Mouse (Mus musculus): ENCODE data around the gene Eif3b.

The Eif3b gene

GRCm38 (mm10) chr5:140418489-140419441, at the start of gene Eif3b:
Gene Eif3b, plus strand, starts transcription at chr5:140419328.
- DNase-seq (ENCODE audit: low spot score in 2 of 2): peak; percentile 82

DNA sequence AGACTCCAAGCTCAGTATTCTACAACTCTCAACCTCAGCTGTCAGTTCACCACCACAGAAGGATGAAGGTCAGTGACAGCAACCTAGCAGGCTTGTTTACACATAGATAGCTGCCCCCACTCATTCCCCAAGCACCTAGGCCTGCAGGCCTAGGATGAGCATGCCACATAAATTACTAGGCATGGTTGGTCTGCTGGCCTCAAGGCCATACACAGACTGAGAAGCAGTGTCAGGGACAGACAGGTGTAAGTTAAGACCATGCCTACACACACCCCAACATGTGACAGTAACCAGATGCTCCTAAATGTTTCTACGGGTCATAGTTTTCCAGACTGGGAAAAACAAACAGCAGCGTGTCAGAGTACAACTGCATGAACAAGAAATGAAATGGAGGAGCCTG, 49.7 kb upstream of the Eif3b start:
- DNase-seq (ENCODE audit: low spot score in 2 of 2): no peak

- no peak for DNase-seq (ENCODE audit: low spot score in 2 of 2)
Observed at GRCm38 (mm10) chr5:140370446-140371254, 48.5 kb upstream of the Eif3b start.

DNA sequence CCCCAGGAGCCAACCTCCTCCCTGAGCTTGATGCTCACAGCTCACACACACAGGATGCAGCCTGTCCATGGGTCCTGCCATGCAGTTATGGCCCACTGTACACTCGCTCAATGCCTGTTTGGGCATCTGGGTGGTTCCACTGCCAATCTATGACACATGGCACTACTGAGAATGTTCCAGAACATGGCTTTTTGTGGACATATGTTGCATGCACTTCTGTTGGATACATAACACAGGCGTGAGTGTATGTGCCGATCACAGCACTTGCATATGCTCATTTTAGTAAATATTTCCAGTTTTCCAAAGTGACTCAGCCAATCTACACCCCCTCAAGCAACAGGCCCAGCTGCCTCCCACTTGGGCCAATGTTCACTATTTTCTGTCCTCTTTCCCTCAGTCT, 47.5 kb upstream of the Eif3b start:
- no peak for DNase-seq (ENCODE audit: low spot score in 2 of 2)

DNA sequence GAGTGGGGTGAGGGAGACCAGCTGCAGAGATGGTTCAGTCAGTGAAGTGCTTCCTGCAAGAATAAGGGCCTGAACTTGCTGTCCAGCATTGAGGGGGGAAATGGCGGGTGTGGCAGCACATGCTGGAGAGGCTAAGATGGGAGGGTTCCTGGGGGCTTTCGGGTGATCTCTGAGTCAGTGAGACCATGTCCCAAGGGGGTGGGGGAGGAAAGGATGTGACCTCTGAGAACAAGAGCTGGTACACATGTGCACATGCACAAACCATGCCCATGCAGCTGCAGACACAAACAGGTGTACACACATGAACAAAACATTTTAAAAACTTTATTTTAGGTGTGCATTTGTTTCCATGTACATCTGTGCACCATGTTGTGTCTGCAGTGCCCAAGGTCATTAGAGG, 45.4 kb upstream of the Eif3b start:
- no peak for DNase-seq (ENCODE audit: low spot score in 2 of 2)

- DNase-seq (ENCODE audit: low spot score in 2 of 2): no peak
Observed at GRCm38 (mm10) chr5:140374226-140374625, 44.9 kb upstream of the Eif3b start.

DNA sequence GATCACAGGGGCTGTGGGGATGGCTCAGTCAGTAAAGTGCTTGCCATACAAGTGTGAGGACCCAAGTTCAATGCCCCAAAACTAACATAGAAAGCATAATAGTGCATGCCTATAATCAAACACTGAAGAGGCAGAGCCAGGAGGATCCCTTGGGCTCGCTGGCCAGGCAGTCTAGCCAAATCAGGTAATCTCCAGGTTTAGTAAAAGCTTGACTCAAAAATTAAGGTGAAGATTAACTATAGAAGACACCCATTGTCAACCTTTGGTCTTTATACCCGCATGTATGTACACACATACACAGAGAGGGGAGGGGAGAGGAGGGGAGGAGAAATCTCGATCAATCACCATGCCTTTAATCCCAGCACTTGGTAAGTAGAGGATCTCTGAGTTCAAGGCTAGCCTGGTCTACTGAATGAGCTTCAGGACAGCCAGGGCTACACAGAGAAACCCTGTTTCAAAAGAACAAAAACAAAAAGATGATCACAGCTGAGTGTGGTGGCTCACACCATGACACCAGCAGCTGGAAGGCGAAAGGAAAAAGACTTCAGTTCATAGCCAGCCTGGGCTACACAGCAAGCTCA, 43.8 kb upstream of the Eif3b start:
- DNase-seq (ENCODE audit: low spot score in 2 of 2): no peak

GRCm38 (mm10) chr5:140378121-140378853, 40.8 kb upstream of the Eif3b start:
- DNase-seq (ENCODE audit: low spot score in 2 of 2): no peak

GRCm38 (mm10) chr5:140379299-140379698, 39.8 kb upstream of the Eif3b start:
- no peak for DNase-seq (ENCODE audit: low spot score in 2 of 2)

GRCm38 (mm10) chr5:140381156-140381555, 38.0 kb upstream of the Eif3b start:
- no peak for DNase-seq (ENCODE audit: low spot score in 2 of 2)

- no peak for DNase-seq (ENCODE audit: low spot score in 2 of 2)
Observed at GRCm38 (mm10) chr5:140382688-140383087, 36.4 kb upstream of the Eif3b start.

- DNase-seq (ENCODE audit: low spot score in 2 of 2): no peak
Observed at GRCm38 (mm10) chr5:140383559-140383958, 35.6 kb upstream of the Eif3b start.

- no peak for DNase-seq (ENCODE audit: low spot score in 2 of 2)
Observed at GRCm38 (mm10) chr5:140384462-140384861, 34.7 kb upstream of the Eif3b start.

GRCm38 (mm10) chr5:140387236-140387635, 31.9 kb upstream of the Eif3b start:
- DNase-seq (ENCODE audit: low spot score in 2 of 2): no peak

- DNase-seq (ENCODE audit: low spot score in 2 of 2): no peak
Observed at GRCm38 (mm10) chr5:140387816-140388510, 31.2 kb upstream of the Eif3b start.

DNA sequence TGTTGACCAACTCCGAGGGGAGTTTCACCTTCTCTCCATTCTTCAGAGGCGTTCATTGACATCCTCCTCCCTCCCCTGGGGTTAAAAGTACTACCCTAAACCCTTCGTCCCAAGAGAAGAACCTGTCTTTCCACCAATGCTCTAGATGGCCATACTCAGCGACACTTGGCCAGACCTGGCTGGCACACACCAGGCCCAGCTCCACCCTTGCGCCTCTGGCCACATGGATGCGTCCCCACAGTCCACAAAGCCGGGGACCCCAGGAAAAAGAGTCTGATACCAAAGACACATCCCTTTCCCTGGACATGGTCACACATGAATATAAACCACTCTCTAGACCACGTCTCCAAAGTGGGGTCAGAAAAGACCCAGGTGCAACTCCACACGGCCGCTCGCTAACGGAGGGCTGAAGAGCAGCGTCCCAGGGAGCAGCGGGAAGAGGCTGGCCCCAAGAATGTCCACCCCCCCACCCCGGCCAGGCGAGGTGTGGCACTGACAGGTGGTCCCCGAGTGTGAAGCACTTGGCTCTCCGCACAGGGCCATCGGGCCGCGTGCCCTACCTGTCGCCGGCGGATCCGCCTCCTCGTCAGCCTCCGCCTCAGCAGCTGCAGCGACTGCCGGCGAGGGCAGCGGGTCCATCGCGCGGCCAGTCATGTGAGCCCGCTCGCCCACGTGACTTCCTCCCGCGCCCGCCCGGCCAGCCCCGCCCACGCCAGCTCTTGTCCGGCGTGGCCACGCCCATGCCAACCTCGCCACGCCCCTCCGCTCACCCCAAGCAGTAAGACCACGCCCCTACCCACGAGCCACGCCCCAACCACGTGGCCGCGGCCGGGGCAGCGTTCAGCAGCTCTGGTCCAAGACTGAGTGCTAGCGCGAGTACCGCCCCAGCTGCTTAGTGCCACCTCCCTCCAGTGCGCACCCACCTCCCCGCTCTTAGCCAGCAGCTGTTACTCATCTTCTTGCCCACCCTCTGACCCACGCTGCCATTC, 30.2 kb upstream of the Eif3b start, which contains the start of gene Snx8:
TSS of gene Snx8 (minus strand) at position 675 of the 989 bp plus-strand sequence.
- DNase-seq (ENCODE audit: low spot score in 2 of 2): peak; percentile 76 to 79

GRCm38 (mm10) chr5:140389647-140390046, 29.5 kb upstream of the Eif3b start:
- DNase-seq (ENCODE audit: low spot score in 2 of 2): no peak

DNA sequence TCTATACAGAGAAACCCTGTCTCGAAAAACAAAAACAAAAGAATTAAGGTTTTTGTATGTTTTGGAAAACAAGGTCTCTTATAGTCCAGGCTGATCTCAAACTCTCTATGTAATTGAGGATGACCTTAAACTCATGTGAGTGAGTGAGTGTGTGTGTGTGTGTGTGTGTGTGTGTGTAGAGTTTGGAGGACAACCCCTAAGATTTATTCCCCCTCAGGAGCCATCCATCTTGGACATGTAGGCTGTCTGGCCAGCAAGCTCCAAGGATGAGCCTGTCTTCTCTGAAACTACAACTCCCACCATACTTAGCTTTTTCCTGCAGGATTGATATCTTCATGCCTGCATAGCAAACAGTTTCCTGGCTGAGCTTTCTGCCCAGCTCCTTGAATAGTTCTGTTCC, 27.7 kb upstream of the Eif3b start:
- DNase-seq (ENCODE audit: low spot score in 2 of 2): no peak

- no peak for DNase-seq (ENCODE audit: low spot score in 2 of 2)
Observed at GRCm38 (mm10) chr5:140391981-140392380, 27.1 kb upstream of the Eif3b start.

DNA sequence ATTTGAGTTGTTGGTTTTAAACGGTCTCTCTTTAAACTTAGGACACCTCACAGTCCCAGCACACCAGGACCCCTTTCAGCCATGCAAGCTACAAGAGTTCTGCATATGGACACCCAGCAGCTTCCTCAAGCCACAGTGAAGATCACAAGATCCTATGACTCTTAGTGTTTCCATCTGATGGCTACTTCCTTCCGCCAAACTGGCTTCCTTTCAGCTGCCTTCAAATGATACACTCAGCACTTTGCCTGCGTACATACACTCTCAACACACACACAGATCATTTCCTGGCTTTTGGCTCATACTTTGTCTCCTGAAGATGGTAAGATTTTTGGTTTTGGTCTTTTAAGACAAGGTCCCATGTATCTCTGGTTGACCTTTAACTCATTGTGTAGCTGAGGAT, 26.4 kb upstream of the Eif3b start:
- no peak for DNase-seq (ENCODE audit: low spot score in 2 of 2)
